Mouse (Mus musculus): Measurements from ENCODE around the gene Tsr1.

DNA sequence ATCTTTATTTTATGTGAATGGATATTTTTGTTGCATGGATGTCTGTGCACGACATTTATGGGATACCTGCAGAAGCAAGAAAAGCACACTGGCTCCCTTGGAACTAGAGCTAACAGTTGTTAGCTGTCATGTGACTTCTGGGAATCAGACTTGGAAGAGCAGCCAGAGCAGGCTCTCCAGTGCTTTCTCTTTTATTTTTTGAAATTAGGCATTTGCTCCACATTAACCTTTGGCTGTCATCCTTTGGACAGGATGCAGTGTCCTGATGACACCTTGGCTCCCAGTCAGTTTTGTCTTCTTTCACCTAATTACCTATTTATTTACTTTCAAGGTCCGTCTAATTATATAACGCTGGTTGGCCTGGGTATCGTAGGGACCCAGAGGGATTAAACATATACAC, 3.3 kb upstream of the Tsr1 start:
- TF ChIP-seq POLR2A (IDR thresholded peaks at IDR 0.05; ENCODE audit: low read depth, low read length) (no peak), CTCF (IDR thresholded peaks at IDR 0.05; ENCODE audit: extremely low read depth, insufficient read depth, insufficient read length, insufficient replicate concordance) (no peak)
